8 mouse cellular contexts compared by ENCODE assay signal in the genomic region with DNA sequence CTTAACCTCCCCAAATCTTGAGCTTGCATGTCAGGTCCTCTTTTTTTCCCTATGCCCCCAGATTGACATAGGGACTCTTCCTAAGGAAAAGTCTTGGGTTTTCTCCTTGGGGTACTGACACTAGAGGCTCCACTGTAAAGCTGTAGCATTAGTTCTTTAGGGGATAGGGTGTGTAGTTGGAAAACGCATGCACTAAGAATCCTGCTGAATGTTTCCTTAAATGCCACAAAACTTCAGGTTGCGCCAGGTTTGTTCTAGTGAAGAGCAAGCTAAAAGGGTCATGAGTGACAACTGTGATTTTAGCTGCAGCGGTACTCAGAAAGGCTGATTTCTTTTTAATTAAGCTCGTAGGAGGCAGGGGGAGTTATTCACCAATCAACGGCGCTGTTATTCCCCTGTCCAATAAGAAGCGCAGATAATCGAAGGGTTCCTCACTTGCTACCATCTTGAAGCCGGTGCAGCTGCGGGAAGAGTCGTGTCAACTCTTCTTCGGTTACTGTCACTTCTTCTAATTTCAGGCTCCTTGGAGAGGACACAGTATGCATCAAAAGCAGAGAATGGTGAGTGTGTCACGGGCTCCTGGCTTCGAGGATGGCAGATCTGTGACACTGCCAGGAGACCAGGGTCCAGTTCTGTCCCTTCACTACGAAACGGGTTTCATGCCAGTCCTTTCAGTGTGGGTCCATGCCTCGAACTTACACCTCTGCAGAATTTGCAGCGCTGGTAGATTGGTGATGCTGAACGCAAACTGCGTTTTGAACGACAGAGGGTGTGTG. TPM values are rescaled to one million over a fixed set of nuclear protein-coding genes. Genes with fewer than 3 reads are reported as not detected.
DNase-seq lines count a peak whose midpoint lies in the region; ATAC-seq lines count a peak whose summit lies in the region.

TSS of gene Zfp952 (plus strand) at position 431 of the 776 bp plus-strand sequence.

- H3K9me3 ChIP-seq in hindbrain, embryonic 11.5 days (ENCODE audit: control insufficient read depth, low read length): no peaks in the 10 kb centered on the region

- H3K36me3 ChIP-seq in hindbrain, embryonic 11.5 days (ENCODE audit: control insufficient read depth, insufficient read depth, low read length): no peaks in the 10 kb centered on the region

- 2% methylated on average over 21 of the region's 21 CpGs for whole genome bisulfite sequencing in hindbrain, embryonic 11.5 days

- H3K9ac ChIP-seq in hindbrain, embryonic 11.5 days (ENCODE audit: low read depth, low read length): peak within 1 kb of the TSS; percentile 67

- ATAC-seq in hindbrain, embryonic 11.5 days (ENCODE audit: low FRiP score): peak; percentile 93

- DNase-seq in Muller cell, postnatal 12 days (ENCODE audit: inconsistent ontology term): peak; percentile 82
- peak; percentile 83 for DNase-seq in cerebellum, adult 9-11 months
- DNase-seq in frontal cortex, adult 2 months (ENCODE audit: extremely low spot score in 1 of 2, low spot score in 1 of 2): peak; percentile 90 to 95
- DNase-seq in hindbrain, embryonic 11.5 days (ENCODE audit: low spot score): peak; percentile 88
- peak; percentile 88 to 90 for DNase-seq in layer of hippocampus, postnatal 10 days (ENCODE audit: low spot score in 2 of 2)
- DNase-seq in lung, postnatal 10 days: peak; percentile 93
- DNase-seq in ovary, postnatal 36 days (ENCODE audit: low spot score): peak; percentile 64
- peak; percentile 83 for DNase-seq in thymus, postnatal 25 days

- H3K27me3 ChIP-seq in hindbrain, embryonic 11.5 days (ENCODE audit: control insufficient read depth, insufficient read depth, low read length): no peaks in the 10 kb centered on the region

- H3K4me1 ChIP-seq in hindbrain, embryonic 11.5 days (replicated peaks; ENCODE audit: control insufficient read depth, insufficient read depth, low read length): 0 out of 2 replicates have a peak, but pooled peaks cover 4% of the 10 kb centered on the region

- H3K27ac ChIP-seq in hindbrain, embryonic 11.5 days (ENCODE audit: low read depth, low read length): 0 out of 2 replicates have a peak within 1 kb of the TSS, but pooled peaks have one; percentile 30

- H3K4me2 ChIP-seq in hindbrain, embryonic 11.5 days (replicated peaks; ENCODE audit: low read depth, low read length): peak within 1 kb of the TSS; percentile 68

- peak within 1 kb of the TSS; percentile 65 for H3K4me3 ChIP-seq in hindbrain, embryonic 11.5 days (ENCODE audit: low read depth, low read length)

RNA-seq across cellular contexts. Expression of gene Zfp952, which starts in this region (rescaled TPM):
- polyA plus RNA-seq in frontal cortex, adult 2 months (2012; rRNA removed): 11.7 and 12.7 TPM in 2 replicates
- 18.5 and 18.6 TPM in 2 replicates for polyA plus RNA-seq in hindbrain, embryonic 11.5 days (2014; fragmentation: Nextera tagmentation; extraction: Ambion mirVana)
- 10 to 100 TPM; 15.9 to 16.5 TPM for total RNA-seq in layer of hippocampus, postnatal 10 days (2021)

Comparison
In these comparisons a context has a peak if more than half of its experiments do, and no peak if none do; other contexts are left out.
1. Peak in every context shown above with its lines: DNase-seq, ATAC-seq, H3K4me3 ChIP-seq and H3K27ac ChIP-seq.